Mouse (Mus musculus): Measurements from ENCODE around the gene Sdk2. TPM values are rescaled to one million over a fixed set of nuclear protein-coding genes. Genes with fewer than 3 reads are reported as not detected.

Gene Sdk2
- total RNA-seq, 2 experiments from 2014 or later, result 25.5 to 26.9 TPM

DNA sequence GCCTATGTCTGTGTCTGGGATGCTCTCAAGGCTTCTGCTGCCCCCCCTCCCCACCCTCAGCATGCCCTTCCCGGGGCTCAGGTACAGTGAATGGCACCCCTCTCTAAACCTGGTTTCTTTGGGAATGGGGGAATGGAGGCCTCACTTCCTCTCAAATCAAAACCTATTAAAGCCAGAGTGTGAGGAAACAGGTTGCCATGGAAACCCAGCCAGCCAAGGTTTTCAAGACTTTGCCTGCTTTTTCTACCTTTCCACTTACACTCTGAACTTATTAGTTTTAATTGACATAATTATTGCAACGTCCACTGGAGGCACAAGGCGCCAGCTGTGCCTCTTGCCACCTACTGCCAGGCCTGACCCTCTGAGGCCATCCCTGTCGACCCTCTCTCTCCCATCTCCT is 135.1 kb downstream of the Sdk2 start:
- no peak for DNase-seq (ENCODE audit: low spot score in 2 of 2)

DNA sequence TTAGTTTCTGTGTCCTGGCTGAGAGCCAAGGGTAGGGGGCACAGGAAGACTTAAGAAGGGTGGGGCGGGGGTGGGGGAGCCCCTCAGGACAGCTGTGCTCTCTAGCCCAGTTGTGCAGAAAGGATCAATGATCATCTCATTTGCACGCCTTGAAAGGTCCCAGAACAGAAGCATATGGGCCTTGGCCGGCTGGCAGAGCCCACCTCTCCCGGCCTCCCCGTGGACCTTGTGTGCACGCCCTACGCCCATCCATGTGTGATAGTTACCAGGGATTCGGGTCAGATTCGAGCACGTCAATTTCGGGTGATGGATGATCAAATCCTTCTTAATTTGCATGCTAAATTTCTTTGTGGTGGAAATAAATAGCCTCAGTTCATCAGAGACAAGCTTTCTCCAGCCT is 136.7 kb downstream of the Sdk2 start:
- no peak for DNase-seq (ENCODE audit: low spot score in 2 of 2)

DNA sequence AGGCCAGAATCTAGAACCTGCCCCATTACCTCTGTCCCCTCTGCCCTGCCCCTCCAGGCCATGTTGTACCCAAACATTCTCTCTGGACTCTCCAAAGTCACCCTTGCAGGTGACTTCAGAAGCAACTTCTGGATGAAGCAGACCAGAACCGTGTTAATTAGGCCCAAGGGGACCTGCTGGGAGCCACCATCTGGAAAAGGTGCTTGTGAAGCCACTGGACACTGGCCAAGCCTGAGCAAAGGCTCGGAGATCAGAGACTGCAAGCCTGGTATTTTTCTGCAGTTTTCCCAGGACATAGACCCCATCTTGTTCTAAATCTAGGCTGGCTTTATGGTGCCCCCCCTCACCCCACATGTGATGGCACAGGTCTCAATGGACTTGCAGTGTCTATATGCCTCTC is 138.0 kb downstream of the Sdk2 start:
- no peak for DNase-seq (ENCODE audit: low spot score in 2 of 2)

DNA sequence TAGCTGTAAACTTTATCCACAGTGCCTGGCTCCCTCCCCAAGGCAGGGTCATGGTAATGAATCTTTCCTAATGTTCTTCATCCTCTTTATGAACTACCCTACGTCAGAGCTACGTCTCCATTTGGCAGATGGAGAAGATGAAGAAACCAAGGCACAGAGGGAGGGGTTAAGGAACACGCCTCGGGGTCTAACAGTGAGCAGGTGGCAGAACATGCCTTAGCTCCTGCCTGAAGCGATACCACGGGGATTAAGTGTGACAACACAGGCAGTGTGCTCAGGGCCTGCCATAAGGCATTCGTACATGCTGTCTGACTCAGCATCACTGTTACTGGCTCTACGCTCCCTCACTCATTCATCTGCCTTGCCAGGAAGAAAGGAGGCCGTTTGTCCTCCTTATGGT is 138.6 kb downstream of the Sdk2 start:
- peak in 1 of 2 experiments; percentile 25 for DNase-seq (ENCODE audit: low spot score in 2 of 2)

DNA sequence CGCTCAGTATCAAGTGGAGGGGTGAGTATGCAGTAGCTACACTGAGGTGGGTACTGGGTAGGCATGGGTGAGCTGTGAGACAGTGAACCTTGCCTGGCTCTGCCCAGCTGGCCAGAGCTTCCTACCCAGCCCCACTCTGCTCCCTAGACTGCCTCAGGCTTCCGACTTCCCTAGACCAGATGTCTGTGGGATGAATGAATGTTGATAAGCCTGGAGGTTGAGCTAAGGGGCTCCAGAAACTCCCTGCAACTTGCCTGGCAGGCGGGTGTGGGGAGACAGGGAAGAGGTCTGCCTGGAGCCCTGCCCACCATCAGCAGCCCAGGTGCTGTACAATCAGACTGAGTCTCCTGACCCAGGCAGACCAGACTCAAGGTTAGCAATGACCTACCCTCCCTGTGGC is 139.0 kb downstream of the Sdk2 start:
- peak in 1 of 2 experiments; percentile 25 for DNase-seq (ENCODE audit: low spot score in 2 of 2)

DNA sequence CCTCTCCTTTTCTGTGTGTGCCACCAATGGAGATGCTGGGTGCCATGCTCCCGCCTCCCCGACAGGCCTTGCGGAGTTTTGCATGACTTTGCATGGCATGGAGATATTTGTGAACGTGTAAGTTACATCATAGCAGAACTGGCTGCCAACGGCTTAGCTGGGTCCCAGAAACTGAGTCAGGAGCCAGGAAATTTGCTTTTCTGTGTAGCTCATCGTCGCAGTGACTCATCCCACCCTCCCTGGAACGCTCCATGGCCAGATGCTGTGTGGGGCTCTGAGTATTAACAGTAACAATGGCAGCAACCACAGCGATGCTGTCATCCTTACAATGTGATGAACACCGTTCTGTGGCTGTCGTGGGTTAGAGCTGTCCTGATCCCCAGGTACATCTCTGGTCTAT is 139.6 kb downstream of the Sdk2 start:
- DNase-seq (ENCODE audit: low spot score in 2 of 2), result peak; percentile 57 to 65

DNA sequence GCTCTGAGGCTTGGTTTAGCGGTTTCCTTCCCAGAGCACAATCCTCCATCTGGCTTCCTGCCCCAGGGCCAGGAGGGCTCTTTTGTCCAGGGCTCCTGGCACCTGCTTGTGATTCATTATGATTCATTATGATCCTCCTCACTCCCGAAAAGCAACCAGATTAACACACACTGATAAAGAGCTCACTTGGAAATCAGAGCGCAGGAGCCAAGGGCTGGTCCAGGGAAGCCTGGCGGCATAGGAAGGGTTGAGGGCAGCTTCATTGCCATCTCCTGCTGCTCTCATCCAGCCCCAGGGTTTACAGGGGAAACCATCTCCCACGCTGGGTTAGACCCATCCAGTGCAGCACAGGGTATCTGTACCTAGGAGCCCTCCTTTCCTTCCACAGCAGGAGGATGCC is 143.7 kb downstream of the Sdk2 start:
- DNase-seq (ENCODE audit: low spot score in 2 of 2), result no peak

DNA sequence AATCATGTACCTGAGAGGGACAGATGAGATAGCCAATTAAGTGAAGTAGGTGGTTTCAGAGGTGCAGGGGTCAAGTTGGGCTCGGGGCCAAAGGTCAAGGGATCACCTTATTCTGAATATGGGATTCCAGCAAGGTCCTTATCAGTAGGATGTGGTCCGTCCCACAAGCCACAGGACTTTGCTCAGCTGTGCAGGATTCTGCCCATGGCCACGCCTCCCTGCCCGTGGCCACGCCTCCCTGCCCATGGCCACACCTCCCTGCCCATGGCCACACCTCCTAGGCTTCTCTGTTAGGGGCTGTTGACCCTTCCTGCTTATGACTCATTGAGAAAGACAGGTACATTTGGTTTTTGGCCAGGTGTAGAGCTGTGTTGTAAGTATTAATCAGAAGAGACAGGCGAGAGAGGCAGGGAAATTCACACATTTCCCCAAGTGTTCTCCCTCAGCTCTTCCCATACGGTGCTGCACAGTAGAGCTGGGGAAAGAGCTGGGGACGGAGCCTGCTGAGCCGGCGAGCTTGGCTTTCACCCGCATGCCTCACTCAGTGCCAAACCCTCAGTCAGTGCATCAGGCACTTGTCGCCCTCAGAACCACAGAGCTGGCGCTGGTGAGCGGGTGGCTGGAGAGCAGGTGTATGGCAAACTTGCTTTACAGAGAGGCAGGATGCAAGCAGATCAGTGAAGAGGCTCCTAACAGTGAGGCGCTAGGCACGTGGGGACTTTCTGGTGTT is 163.6 kb downstream of the Sdk2 start:
- DNase-seq (ENCODE audit: low spot score in 2 of 2), result no peak

DNA sequence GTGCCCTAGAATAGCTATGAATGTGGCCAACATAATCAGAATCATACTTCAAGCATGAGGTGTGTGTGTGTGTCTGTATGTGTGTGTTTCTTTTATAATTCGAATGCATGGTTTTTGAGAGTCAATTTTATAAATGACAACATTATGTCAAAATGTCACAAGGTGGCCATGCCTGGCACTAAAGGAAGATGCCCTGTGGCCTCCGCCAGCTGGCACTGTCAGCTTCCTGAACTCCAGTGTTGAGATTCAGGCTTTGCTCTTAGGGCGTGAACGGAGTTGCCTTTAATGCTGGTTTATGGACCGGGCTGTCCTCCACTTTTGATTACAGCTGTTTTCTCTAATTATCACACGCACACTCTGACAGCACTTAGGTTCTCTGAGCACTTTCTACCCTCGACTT is 164.9 kb downstream of the Sdk2 start:
- DNase-seq (ENCODE audit: low spot score in 2 of 2), result no peak

DNA sequence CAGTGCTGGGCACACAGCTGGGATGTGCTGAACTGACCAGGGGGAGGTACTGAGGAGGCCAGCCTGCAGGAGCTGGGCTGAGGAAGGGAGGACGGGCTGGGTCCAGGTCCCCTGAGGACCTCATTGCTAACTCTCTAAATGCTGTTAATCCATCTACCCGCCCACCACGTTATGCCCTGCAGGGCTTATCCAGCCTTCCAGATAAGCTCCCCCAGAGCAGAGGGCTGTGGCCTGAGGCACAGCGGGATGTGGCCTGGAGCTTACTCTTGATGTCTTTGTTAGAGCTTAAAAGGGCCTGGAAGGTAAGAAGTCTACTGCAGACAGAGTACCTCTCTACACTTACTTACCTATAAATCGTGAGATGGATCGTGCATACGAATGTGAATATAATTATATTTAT is 168.2 kb downstream of the Sdk2 start:
- DNase-seq (ENCODE audit: low spot score in 2 of 2), result no peak

DNA sequence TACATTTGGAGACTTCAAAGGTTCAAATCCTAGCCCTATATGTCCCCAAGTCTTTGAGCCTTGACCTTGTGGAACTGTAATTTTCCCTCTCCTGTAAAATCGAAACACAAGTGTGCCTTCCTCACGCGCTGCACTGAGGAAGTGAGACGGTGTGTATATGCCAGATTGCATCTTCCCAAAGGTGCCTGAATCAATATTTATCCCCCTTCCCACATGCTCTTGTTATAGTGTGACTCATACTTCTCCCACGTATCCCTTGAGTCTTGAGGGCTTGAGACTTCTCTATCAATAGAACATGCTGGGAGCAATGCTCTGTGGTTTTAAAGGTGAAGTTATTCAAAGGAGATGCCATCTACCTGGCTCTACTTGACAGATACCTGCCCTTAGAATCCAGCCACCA is 170.8 kb downstream of the Sdk2 start:
- no peak for DNase-seq (ENCODE audit: low spot score in 2 of 2)

DNA sequence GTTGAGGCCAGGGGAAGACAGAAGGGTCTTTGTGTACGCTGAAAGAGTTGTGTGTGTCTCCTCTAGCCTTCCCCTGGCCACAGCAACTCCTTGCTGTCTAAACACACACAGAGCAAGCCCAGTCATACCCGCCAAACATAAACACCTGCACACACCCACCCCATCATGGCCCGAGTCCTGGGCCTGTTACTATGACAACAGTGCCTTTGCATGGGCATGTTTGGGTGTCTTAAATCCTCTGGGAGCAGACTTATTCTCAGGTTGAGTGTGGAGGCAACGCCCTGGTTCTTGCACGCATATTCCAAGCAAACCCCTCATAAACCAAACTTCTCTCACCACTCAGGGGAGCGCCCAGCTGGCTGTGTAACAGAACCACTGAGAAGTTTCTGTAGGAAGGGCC is 173.9 kb downstream of the Sdk2 start:
- DNase-seq (ENCODE audit: low spot score in 2 of 2), result no peak

DNA sequence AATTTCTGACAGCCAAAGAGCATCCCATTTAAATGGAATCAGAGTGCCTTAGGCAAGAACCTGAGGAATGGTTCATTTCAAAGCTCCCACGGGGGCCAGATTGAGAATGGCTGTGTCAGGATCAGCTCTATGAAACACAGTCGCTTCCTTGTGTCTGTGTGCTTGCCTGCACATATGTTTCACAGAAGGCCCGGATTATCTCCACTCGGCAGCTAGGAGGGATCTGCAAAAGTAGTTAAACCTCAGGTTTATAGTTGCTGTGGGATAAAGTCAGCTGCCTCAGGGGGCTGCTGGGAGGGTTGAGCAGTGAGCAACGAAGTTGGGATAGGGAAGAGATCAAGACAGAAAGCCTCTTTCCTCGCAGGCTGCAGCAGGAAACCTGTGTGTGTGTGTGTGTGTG is 174.8 kb downstream of the Sdk2 start:
- DNase-seq (ENCODE audit: low spot score in 2 of 2), result no peak

DNA sequence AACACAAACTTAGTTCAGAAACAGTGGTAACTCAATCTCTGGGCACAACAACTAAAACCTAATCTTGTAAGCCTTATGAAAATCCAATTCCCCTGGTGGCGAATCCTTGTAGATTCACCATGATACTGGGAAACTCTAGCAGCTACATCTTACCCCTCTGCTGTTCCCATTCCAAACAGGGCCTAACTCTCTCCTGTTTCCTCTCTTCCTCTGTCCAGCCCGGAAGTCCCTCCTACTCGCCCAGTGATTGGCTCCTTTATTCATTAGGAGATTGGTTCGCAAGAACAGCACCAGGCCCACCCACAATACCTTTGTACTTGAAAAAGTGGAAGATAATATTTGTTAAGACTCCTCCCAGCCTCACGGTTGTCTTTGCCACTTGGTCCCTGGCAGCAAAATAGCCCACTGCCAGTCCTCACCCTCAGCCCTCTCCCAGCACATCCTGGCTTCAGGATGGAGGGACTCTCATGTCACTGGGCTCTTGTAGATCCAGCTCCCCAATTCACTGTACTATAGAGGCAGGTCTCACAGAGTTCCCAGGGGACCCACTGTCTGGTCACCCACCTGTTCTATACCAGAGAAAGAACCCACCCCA is 178.6 kb downstream of the Sdk2 start:
- DNase-seq (ENCODE audit: low spot score in 2 of 2), result no peak

DNA sequence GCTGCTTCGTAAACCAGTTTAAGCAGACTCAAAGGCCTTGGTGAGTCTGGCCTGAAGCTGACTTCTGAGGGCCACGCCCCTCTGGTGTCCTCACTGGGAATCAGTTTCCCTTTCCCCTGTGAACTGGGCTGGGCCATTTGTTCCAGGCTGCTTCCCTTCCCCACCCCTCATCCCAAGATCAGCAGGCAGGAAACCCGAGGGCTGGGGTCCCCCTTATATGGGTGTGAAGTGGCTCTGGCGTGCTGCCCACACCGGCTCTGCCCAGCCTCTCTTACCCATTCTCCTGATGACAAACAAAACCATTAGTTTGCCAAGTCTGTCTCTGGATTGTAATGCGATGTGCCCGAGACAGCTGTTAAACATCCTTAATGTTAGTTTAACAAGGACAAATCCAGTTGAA is 180.5 kb downstream of the Sdk2 start:
- DNase-seq (ENCODE audit: low spot score in 2 of 2), result no peak

DNA sequence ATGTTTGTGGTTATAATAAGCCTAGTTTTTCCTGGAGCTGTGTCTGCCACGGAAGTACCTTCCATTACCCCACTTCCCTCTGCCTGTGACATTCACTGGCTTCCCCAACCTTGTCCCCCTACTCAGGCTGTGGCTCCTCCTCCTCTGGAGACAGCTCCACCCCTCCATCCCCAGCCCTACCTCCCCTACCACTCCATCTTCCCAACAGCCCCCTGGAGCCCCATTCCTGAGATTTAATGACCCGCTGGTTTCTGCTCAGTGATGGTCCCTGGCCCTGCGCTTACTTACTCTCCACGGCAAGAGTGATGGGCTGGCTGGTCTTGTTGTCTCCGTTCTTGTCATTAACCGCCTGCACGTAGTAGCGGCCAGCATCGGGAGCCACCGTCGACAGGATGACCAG is 181.9 kb downstream of the Sdk2 start:
- no peak for DNase-seq (ENCODE audit: low spot score in 2 of 2)

DNA sequence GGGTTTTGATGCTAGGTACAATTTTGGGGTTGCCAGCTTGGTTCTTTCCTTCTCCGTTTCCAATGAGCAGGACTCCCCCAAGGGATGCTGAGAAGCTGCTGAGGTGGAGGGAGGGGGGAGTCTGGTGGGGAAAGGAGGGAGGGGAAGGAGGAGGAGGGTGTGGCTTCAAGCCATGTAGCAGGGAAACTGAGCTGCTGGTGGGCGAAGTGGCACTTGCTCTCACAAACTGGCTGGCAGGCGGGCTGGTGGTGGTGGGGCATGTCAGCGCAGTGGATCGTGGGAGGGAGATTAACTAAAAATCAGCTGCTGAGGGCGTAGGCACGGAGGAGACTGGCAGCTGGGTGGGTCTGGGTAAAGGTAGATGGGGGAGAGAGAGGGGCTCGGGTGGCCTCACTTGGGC is 183.8 kb downstream of the Sdk2 start:
- DNase-seq (ENCODE audit: low spot score in 2 of 2), result no peak

DNA sequence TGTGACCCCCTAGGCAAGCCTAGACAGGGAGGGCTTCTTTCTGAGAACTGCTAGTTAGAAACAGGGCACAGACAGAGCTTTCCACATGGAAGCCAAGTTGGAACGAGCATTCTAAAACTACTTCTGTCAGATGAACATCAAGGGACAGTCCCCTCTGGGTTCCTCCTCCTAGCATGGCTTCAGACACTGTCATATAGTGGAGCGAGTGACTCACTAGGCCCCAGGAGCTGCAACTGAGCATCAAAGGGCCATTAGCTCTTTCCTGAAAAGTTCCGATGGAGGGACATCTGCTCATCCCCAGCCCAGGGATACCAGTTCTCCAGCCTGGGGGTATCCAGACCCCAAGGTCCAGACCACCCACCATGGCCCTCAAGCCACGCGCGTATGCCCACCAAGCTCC is 185.0 kb downstream of the Sdk2 start:
- DNase-seq (ENCODE audit: low spot score in 2 of 2), result no peak

DNA sequence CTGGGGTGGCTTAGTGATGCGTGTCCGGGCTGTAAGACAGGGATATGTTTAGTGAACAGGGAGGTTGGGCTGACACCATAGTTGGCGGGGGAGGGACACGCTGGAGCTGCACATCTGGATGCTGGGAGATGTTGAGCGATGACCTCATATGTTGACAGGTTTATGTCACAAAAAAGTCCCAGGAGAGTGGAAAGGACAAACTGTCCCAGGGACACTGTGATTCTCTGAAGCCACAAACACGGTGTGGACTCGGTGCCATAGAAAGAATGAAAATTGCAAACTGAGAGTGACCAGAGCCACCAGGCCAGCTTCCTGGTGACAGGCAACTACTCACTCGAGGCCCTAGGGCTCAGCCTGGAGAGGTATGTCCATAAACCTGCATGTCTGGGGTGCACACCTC is 199.8 kb downstream of the Sdk2 start:
- no peak for DNase-seq (ENCODE audit: low spot score in 2 of 2)

DNA sequence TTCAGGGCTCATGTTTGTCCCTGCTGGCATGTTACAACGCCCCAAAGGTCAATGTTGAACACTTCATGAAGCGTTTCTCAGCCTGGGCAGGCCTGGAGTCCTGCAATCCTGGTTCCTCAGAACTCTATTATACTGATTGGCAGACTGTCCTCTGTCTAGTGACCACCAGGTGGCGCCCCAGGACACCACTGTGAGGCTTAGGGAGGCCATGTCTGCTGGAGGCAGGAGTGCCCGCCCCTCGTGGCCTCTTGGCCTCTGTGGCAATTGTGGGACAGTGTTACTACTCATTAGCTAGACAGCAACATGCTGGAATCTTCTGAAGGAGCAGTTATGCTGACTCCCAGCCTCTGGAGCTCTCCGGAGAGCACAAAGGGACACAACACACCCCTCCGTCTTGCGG is 201.2 kb downstream of the Sdk2 start:
- DNase-seq (ENCODE audit: low spot score in 2 of 2), result peak; percentile 91 to 93

DNA sequence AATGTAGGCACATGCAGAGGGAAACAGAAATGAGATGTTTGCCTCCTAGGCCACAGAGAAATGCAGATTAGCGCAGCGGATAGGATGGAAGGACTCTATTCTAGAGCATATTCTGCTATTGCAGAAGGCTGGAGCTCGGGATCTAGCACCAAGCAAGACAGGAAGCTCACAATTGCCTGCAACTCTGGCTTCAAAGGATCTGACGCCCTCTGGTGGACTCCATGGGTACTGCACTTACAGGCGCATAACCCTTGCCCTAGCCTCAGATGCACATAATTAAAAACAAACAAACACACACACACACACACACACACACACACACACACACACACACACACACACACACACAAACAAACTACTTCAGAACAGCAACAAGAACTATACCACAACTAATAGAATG is 203.4 kb downstream of the Sdk2 start:
- DNase-seq (ENCODE audit: low spot score in 2 of 2), result peak; percentile 32 to 38

DNA sequence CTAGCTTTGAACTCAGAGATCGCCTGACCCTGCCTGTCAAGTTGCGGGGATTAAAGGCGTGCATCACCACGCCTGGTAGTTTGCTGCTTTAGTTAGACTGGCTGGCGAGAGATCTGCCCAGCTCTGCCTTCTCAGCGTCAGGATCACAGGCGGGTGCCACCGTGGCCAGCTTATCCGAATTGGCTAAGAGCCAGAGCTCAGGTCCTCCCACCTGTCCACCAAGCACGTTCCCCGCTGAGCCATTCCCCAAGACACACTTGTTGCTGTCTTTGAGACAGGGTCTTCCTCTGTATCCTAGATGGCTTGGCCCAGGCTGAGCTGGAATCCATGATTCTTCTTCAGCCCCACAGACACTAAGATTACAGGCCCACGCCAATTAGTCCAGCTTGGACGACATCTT is 211.2 kb downstream of the Sdk2 start:
- DNase-seq (ENCODE audit: low spot score in 2 of 2), result no peak

DNA sequence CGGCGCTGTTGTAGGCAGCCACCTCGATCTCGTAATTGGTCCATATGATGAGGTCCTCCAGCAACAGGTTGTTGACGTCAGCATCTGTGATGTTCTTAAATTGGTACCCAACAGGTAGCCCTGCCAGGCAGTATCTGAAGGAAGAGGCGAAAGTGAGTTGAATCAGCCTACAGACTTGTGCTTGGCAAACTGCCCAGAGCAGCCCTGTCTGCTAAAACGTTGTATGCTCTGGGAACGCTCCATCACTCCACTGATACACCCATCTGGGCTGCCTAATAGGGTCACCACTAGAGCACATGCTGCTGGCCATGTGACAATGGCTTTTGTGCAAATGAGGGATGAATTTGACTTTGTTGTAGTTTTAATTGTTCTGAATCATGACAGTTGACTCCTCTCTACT is 215.1 kb downstream of the Sdk2 start:
- no peak for DNase-seq (ENCODE audit: low spot score in 2 of 2)

All from layer of hippocampus, postnatal 10 days (tissue).